20 mouse cellular contexts compared by ENCODE assay signal in genomic region chr5:143975631-143975933, GRCm38 (mm10). TPM values are rescaled to one million over a fixed set of nuclear protein-coding genes. Genes with fewer than 3 reads are reported as not detected.
DNase-seq lines count a peak whose midpoint lies in the region; ATAC-seq and TF ChIP-seq lines count a peak whose summit lies in the region.
"Had no signal": no experiment of that assay in that cellular context is flagged by ENCODE, and none has a peak within 500 bp of the region (broad histone marks: within the 10 kb centered on the region; RNA-seq: fewer than 3 reads in every experiment).

No protein-coding gene starts in this region.

- ATAC-seq in forebrain, postnatal 0 days, result 0 out of 2 replicates have a peak, but pooled peaks have one; percentile 6
- ATAC-seq in liver, embryonic 12.5 days, result peak; percentile 15
- ATAC-seq in liver, embryonic 11.5 days (replicated peaks; ENCODE audit: low FRiP score), result no peak; the same call in none of the 2 replicates
- 0 out of 2 replicates have a peak, but pooled peaks have one; percentile 16 for ATAC-seq in granulocyte monocyte progenitor cell, adult 5-6 weeks (replicated peaks; ENCODE audit: poor library complexity, severe bottlenecking)
- ATAC-seq in megakaryocyte-erythroid progenitor cell, adult 5-6 weeks (replicated peaks; ENCODE audit: low FRiP score, low TSS enrichment, poor library complexity, severe bottlenecking), result peak; percentile 18

- H3K4me3 ChIP-seq in forebrain, postnatal 0 days (ENCODE audit: low read depth, low read length), result no peak overlapping the region
- no peak overlapping the region for H3K4me3 ChIP-seq in forebrain, embryonic 10.5 days
- H3K4me3 ChIP-seq in liver, embryonic 12.5 days, result no peak overlapping the region
- no peak overlapping the region for H3K4me3 ChIP-seq in liver, embryonic 11.5 days (ENCODE audit: low read depth, low read length)
- H3K4me3 ChIP-seq: heart, embryonic 13.5 days; left cerebral cortex, adult 2 months; neural tube, embryonic 12.5 days had no signal

- H3K4me2 ChIP-seq in forebrain, postnatal 0 days (ENCODE audit: low read depth), result no peak overlapping the region
- H3K4me2 ChIP-seq in liver, embryonic 12.5 days, result peak overlapping the region; percentile 29; the same call in 1 of the 2 replicates
- H3K4me2 ChIP-seq in liver, embryonic 11.5 days, result no peak overlapping the region
- H3K4me2 ChIP-seq: heart, embryonic 13.5 days; lung, embryonic 14.5 days; neural tube, embryonic 12.5 days had no signal

- 64% methylated on average over 2 of the region's 2 CpGs for WGBS in forebrain, postnatal 0 days
- whole genome bisulfite sequencing in forebrain, embryonic 10.5 days, result 74% methylated on average over 2 of the region's 2 CpGs
- 56% methylated on average over 2 of the region's 2 CpGs for WGBS in liver, embryonic 12.5 days (ENCODE audit: insufficient replicate concordance)
- WGBS in liver, embryonic 11.5 days, result 59% methylated on average over 2 of the region's 2 CpGs

- no peak overlapping the region for H3K9ac ChIP-seq in forebrain, postnatal 0 days
- no peak overlapping the region for H3K9ac ChIP-seq in liver, embryonic 12.5 days
- H3K9ac ChIP-seq in liver, embryonic 11.5 days (ENCODE audit: low read depth, low read length), result no peak overlapping the region
- H3K9ac ChIP-seq: heart, embryonic 13.5 days; lung, embryonic 14.5 days; neural tube, embryonic 12.5 days had no signal

- H3K27me3 ChIP-seq in forebrain, postnatal 0 days (ENCODE audit: insufficient read depth, low read length), result no peaks in the 10 kb centered on the region
- no peaks in the 10 kb centered on the region for H3K27me3 ChIP-seq in forebrain, embryonic 10.5 days (ENCODE audit: poor library complexity, severe bottlenecking)
- H3K27me3 ChIP-seq in liver, embryonic 12.5 days (replicated peaks), result no peaks in the 10 kb centered on the region
- no peaks in the 10 kb centered on the region for H3K27me3 ChIP-seq in liver, embryonic 11.5 days (replicated peaks; ENCODE audit: control insufficient read depth, insufficient read depth, low read length)
- H3K27me3 ChIP-seq: heart, embryonic 13.5 days; neural tube, embryonic 12.5 days had no signal

- no peak for DNase-seq in forebrain, postnatal 0 days
- no peak for DNase-seq in forebrain, embryonic 10.5 days (ENCODE audit: extremely low spot score, low spot score)
- no peak for DNase-seq in liver, embryonic 11.5 days (ENCODE audit: low spot score)
- no peak for DNase-seq in adrenal gland, postnatal 36 days
- no peak for DNase-seq in cerebellum, postnatal 36 days

- no peaks in the 10 kb centered on the region for H3K36me3 ChIP-seq in forebrain, postnatal 0 days (ENCODE audit: insufficient read depth)
- no peaks in the 10 kb centered on the region for H3K36me3 ChIP-seq in forebrain, embryonic 10.5 days (replicated peaks)
- H3K36me3 ChIP-seq in liver, embryonic 12.5 days, result no peaks in the 10 kb centered on the region
- H3K36me3 ChIP-seq in liver, embryonic 11.5 days (ENCODE audit: control insufficient read depth, insufficient read depth, low read length), result no peaks in the 10 kb centered on the region
- H3K36me3 ChIP-seq: G1E; heart, embryonic 13.5 days; neural tube, embryonic 12.5 days had no signal

- H3K4me1 ChIP-seq in forebrain, postnatal 0 days (ENCODE audit: insufficient read depth), result no peaks in the 10 kb centered on the region
- H3K4me1 ChIP-seq in forebrain, embryonic 10.5 days, result peaks cover 2% of the 10 kb centered on the region
- H3K4me1 ChIP-seq in liver, embryonic 12.5 days, result peaks cover 59% of the 10 kb centered on the region
- peaks cover 25% of the 10 kb centered on the region for H3K4me1 ChIP-seq in liver, embryonic 11.5 days (replicated peaks; ENCODE audit: control insufficient read depth, insufficient read depth, low read length)
- H3K4me1 ChIP-seq: heart, embryonic 13.5 days had no signal

- H3K27ac ChIP-seq in forebrain, postnatal 0 days (ENCODE audit: low read depth, low read length), result no peak overlapping the region
- no peak overlapping the region for H3K27ac ChIP-seq in forebrain, embryonic 10.5 days
- peak overlapping the region; percentile 83 for H3K27ac ChIP-seq in liver, embryonic 12.5 days
- H3K27ac ChIP-seq in liver, embryonic 11.5 days (ENCODE audit: low read depth, low read length), result no peak overlapping the region
- H3K27ac ChIP-seq: heart, embryonic 13.5 days; left cerebral cortex, adult 2 months; neural tube, embryonic 12.5 days had no signal

- TF ChIP-seq CTCF in forebrain, postnatal 0 days (IDR thresholded peaks at IDR 0.05; ENCODE audit: low read depth), result no peak

- no peaks in the 10 kb centered on the region for H3K9me3 ChIP-seq in forebrain, postnatal 0 days (ENCODE audit: low read length)
- no peaks in the 10 kb centered on the region for H3K9me3 ChIP-seq in forebrain, embryonic 10.5 days
- no peaks in the 10 kb centered on the region for H3K9me3 ChIP-seq in liver, embryonic 12.5 days (replicated peaks)
- H3K9me3 ChIP-seq in liver, embryonic 11.5 days (ENCODE audit: control insufficient read depth, low read length), result no peaks in the 10 kb centered on the region
- H3K9me3 ChIP-seq: G1E; heart, embryonic 13.5 days; neural tube, embryonic 12.5 days had no signal

RNA-seq across cellular contexts. Expression of gene Ccz1, which starts 39.1 kb away (rescaled TPM):
- 75.7 and 80.4 TPM in 2 replicates for total RNA-seq in forebrain, postnatal 0 days (2014; rRNA removed)
- 80.5 and 83.8 TPM in 2 replicates for polyA plus RNA-seq in forebrain, postnatal 0 days (2015; fragmentation: Nextera tagmentation; extraction: Ambion mirVana)
- 104 and 107 TPM in 2 replicates for polyA plus RNA-seq in forebrain, embryonic 10.5 days (2016; fragmentation: Nextera tagmentation; extraction: Ambion mirVana)
- 58.9 and 62.1 TPM in 2 replicates for polyA plus RNA-seq in liver, embryonic 12.5 days (2016; fragmentation: Nextera tagmentation; extraction: Ambion mirVana)
- polyA plus RNA-seq in liver, embryonic 11.5 days (2014; fragmentation: Nextera tagmentation; extraction: Ambion mirVana), result 93.1 and 97.2 TPM in 2 replicates
- total RNA-seq in granulocyte monocyte progenitor cell, adult 5-6 weeks (2014; fragmentation: Nextera tagmentation), result 99.9 and 103 TPM in 2 replicates
- 121 and 139 TPM in 2 replicates for total RNA-seq in granulocyte monocyte progenitor cell, adult 5-6 weeks (2017)
- total RNA-seq in megakaryocyte-erythroid progenitor cell, adult 5-6 weeks (2014; fragmentation: Nextera tagmentation), result 72.5 and 74.1 TPM in 2 replicates
- 91.1 and 98.6 TPM in 2 replicates for total RNA-seq in megakaryocyte-erythroid progenitor cell, adult 5-6 weeks (2017)
- total RNA-seq in adrenal gland, postnatal 36 days (2021), result 10 to 100 TPM; 54.1 to 62.9 TPM

RNA-seq across cellular contexts. Expression of gene Rsph10b, which starts 42.7 kb away (rescaled TPM):
- 3.4 and 3.8 TPM in 2 replicates for total RNA-seq in forebrain, postnatal 0 days (2014; rRNA removed)
- 2.3 and 4.3 TPM in 2 replicates for polyA plus RNA-seq in forebrain, postnatal 0 days (2015; fragmentation: Nextera tagmentation; extraction: Ambion mirVana)
- polyA plus RNA-seq in forebrain, embryonic 10.5 days (2016; fragmentation: Nextera tagmentation; extraction: Ambion mirVana), result 0.43 and 0.64 TPM in 2 replicates
- polyA plus RNA-seq in liver, embryonic 12.5 days (2016; fragmentation: Nextera tagmentation; extraction: Ambion mirVana), result 0.28 and 0.37 TPM in 2 replicates
- polyA plus RNA-seq in liver, embryonic 11.5 days (2014; fragmentation: Nextera tagmentation; extraction: Ambion mirVana), result 0.34 TPM in 2 replicates
- 0.92 TPM in 1 of 2 replicates, not detected in the other for total RNA-seq in granulocyte monocyte progenitor cell, adult 5-6 weeks (2014; fragmentation: Nextera tagmentation)
- not detected in 2 replicates for total RNA-seq in granulocyte monocyte progenitor cell, adult 5-6 weeks (2017)
- 0.98 and 1.8 TPM in 2 replicates for total RNA-seq in megakaryocyte-erythroid progenitor cell, adult 5-6 weeks (2014; fragmentation: Nextera tagmentation)
- total RNA-seq in megakaryocyte-erythroid progenitor cell, adult 5-6 weeks (2017), result not detected in 2 replicates
- 1 to 10 TPM; 1.8 to 8.8 TPM for total RNA-seq in adrenal gland, postnatal 36 days (2021)
- polyA plus RNA-seq: G1E had no signal

RNA-seq across cellular contexts. Expression of gene Gm42421, which starts 47.6 kb away (rescaled TPM):
- total RNA-seq in forebrain, postnatal 0 days (2014; rRNA removed), result 1.2 and 3.0 TPM in 2 replicates
- polyA plus RNA-seq in forebrain, postnatal 0 days (2015; fragmentation: Nextera tagmentation; extraction: Ambion mirVana), result 0.50 and 1.2 TPM in 2 replicates
- polyA plus RNA-seq in forebrain, embryonic 10.5 days (2016; fragmentation: Nextera tagmentation; extraction: Ambion mirVana), result 0.44 and 0.61 TPM in 2 replicates
- polyA plus RNA-seq in liver, embryonic 12.5 days (2016; fragmentation: Nextera tagmentation; extraction: Ambion mirVana), result 0.18 TPM in 1 of 2 replicates, not detected in the other
- polyA plus RNA-seq in liver, embryonic 11.5 days (2014; fragmentation: Nextera tagmentation; extraction: Ambion mirVana), result 0.41 and 0.70 TPM in 2 replicates
- total RNA-seq in granulocyte monocyte progenitor cell, adult 5-6 weeks (2014; fragmentation: Nextera tagmentation), result not detected in 2 replicates
- 1.0 TPM in 1 of 2 replicates, not detected in the other for total RNA-seq in granulocyte monocyte progenitor cell, adult 5-6 weeks (2017)
- not detected in 2 replicates for total RNA-seq in megakaryocyte-erythroid progenitor cell, adult 5-6 weeks (2014; fragmentation: Nextera tagmentation)
- total RNA-seq in megakaryocyte-erythroid progenitor cell, adult 5-6 weeks (2017), result not detected in 2 replicates
- total RNA-seq in adrenal gland, postnatal 36 days (2021), result under 1 TPM in 1 of 2 experiments, not detected in 1; 0.46 TPM
- polyA plus RNA-seq: G1E; large intestine, adult 2 months; small intestine, adult 2 months had no signal

RNA-seq across cellular contexts. Expression of gene Ocm, which starts 50.9 kb away (rescaled TPM):
- not detected in 2 replicates for total RNA-seq in forebrain, postnatal 0 days (2014; rRNA removed)
- polyA plus RNA-seq in forebrain, postnatal 0 days (2015; fragmentation: Nextera tagmentation; extraction: Ambion mirVana), result 0.98 TPM in 1 of 2 replicates, not detected in the other
- not detected in 2 replicates for polyA plus RNA-seq in forebrain, embryonic 10.5 days (2016; fragmentation: Nextera tagmentation; extraction: Ambion mirVana)
- polyA plus RNA-seq in liver, embryonic 12.5 days (2016; fragmentation: Nextera tagmentation; extraction: Ambion mirVana), result not detected in 2 replicates
- not detected in 2 replicates for polyA plus RNA-seq in liver, embryonic 11.5 days (2014; fragmentation: Nextera tagmentation; extraction: Ambion mirVana)
- not detected in 2 replicates for total RNA-seq in granulocyte monocyte progenitor cell, adult 5-6 weeks (2014; fragmentation: Nextera tagmentation)
- not detected in 2 replicates for total RNA-seq in granulocyte monocyte progenitor cell, adult 5-6 weeks (2017)
- not detected in 2 replicates for total RNA-seq in megakaryocyte-erythroid progenitor cell, adult 5-6 weeks (2014; fragmentation: Nextera tagmentation)
- total RNA-seq in megakaryocyte-erythroid progenitor cell, adult 5-6 weeks (2017), result not detected in 2 replicates
- total RNA-seq in adrenal gland, postnatal 36 days (2021), result not detected
- total RNA-seq: adrenal gland, postnatal 25 days; G1E; gastrocnemius, postnatal 10 days had no signal
- polyA plus RNA-seq: G1E; heart, embryonic 13.5 days; intestine, embryonic 14.5 days; lung, embryonic 14.5 days; midbrain, embryonic 14.5 days; thymus, adult 2 months had no signal
